Mouse (Mus musculus) ES-E14 (cell line): Measurements from ENCODE around the gene Anks1b.

Source experiments
- HCFC1 ChIP-seq: IDR thresholded peaks from 2 replicates; pipeline ENCODE4 v1.6.1; 2012; ENCODE audit warnings: low read length, inconsistent platforms, borderline replicate concordance; ENCODE audit not compliant: insufficient read depth
- MAFK ChIP-seq: IDR thresholded peaks from 2 replicates; pipeline ENCODE4 v1.6.1; 2014; ENCODE audit warnings: mild to moderate bottlenecking, low read depth, low read length, inconsistent platforms; ENCODE audit not compliant: insufficient read depth

GRCm38 (mm10) chr10:90784981-90785650 is 911.8 kb downstream of the Anks1b start:
- TF ChIP-seq MAFK: no peak
- no peak for TF ChIP-seq HCFC1
